Mouse (Mus musculus) left cerebral cortex, postnatal 25 days (tissue): ENCODE measurements around the gene Lifr. TPM values are rescaled to one million over a fixed set of nuclear protein-coding genes. Genes with fewer than 3 reads are reported as not detected.
A peak's percentile ranks its signal among the peaks of the same experiment; 100 is the strongest.

Experiments
- DNase-seq, 2 experiments: peaks; one replicate each; pipeline ENCODE4 v3.0.0; 2022; ENCODE audit warnings: low spot score in 2 of 2, mixed read lengths in 1 of 2
- intact Hi-C: fragments of 180-260 bp; cut with DNase I; formaldehyde crosslinking; loops from one replicate; pipeline ENCODE4 v1.15.1; 2025
- total RNA-seq, 2 experiments: library from RNA; stranded (reverse); gene quantifications; 2 replicates each; pipeline ENCODE4 v1.2.3; 2021

Lifr gene
- total RNA-seq, 2 experiments from 2014 or later = 43.4 to 48.2 TPM

DNA sequence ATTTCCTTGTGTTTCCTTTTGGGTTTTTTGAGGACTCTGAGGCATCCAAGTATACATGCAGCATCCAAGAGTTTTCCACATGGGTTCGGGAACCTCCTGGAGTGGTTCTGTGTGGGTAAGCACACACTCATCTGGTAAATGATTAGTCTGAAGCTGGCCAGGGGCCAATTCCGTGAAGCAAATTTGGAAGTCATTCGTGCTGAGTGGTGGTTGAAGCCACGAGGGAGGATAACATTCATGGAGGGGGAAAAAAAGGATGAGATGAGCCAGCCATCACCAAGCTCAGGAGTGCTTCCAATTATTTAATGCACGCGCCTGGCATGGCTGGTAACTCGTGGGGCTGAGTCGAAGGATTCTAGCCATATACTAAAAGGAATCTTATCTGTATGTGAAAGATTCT is 56.1 kb downstream of the Lifr start:
- DNase-seq = peak; percentile 45 to 65
- intact Hi-C loops = no loop called here

DNA sequence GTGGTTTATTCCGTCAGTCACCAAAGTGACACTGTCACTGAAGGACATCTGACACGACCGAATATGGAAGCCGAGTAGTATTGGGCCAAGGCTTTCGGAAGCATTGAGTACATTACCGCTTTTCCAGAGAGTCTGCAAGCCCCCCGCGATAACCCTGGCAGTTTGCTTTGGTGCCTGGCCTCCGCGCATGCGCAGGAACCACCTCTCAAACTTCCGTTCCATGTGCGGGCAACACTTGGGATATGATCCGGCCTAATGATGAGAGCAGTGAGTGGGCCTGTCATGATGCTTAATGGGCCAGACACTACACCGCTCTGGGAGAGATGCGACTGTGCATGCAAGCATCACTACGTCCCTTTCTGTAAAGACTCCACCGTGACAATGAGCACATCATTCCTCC is 59.4 kb downstream of the Lifr start:
- no peak for DNase-seq
- intact Hi-C loops = no loop called here

GRCm38 (mm10) chr15:7150591-7150990 is 60.2 kb downstream of the Lifr start:
- DNase-seq = no peak
- intact Hi-C loops = no loop called here

DNA sequence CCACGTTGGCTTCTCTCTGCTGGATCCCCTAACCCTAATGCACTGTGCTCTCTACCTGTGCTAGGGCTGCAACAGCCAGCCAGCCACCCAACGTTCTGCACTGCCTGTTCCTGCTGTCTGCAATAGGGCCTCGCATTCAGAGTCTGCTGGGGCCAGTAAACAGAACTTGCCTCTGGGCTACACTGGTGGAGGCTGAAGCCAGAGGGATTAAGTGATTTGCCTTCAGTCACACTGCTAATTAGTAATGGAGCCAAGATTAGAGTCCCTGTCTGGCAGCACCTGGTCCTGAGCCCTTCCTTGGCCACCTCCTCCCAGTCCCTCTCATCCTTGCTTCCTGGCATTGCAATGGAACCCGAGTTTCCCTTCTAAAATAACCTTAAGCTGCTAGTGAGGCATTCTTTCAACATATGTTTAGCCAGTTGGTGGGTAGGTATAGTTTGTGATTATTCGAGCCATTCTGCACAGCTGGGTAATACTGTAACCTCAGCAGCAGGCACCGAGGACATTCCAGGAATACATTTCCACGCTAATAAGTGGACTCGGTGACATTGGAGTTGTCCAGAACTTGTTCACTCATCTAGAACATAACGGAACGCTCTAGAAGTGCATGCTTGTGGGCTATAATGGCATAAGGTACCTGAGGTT is 61.8 kb downstream of the Lifr start:
- intact Hi-C loops = no loop called here
- DNase-seq = no peak

DNA sequence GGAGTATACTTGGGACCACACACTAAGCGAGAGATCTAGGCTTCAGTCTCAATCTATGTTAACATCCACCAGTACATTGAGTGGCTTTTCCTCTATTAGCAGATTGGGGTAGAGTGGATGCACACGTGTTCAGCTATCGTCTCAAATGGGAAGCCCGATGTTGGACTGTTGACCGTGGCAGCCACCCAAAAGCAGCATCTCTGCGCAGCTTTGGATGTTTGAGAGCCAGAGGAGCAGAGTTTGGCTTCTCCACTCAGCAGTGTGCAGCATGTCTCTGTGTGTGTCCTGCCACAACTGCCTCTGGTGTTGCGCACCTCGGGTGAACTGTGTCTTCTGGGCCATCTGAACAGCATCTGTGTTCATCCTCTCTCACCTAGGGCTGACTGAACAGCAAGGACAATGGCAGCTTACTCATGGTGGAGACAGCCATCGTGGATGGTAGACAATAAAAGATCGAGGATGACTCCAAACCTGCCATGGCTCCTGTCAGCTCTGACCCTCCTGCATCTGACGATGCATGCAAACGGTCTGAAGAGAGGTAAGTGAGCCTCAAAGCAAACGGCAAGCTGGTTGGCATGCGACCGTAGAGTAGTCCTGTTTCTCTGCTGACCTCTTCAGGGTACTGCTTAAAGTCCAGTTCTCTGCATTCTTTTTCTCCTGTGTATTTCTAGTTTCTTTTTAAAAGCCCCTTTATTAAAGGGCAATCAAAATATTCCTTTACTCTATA is 63.8 kb downstream of the Lifr start:
- intact Hi-C loops = no loop called here
- no peak for DNase-seq

- DNase-seq = no peak
- intact Hi-C loops = no loop called here
These were observed 64.3 kb downstream of the Lifr start for GRCm38 (mm10) chr15:7154737-7155090.

DNA sequence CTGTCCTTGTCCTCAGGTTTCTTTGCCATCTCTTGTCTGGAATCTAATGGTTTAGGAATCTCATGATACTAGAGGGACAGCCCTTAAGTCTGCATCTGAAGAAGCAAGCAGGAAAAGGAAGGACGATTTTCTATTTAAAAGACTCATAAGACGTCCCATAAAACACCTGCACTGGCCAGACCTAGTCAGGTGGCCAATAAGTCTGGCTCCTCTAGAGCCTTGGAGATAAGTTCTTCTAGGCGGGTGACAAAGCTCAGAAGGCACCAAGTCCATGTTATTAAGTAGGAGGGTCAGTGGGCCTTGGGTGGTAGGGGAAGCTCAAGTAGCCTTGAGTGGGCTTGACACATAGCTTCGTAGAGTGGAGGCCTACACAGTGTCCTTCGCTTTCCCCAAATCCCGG is 67.2 kb downstream of the Lifr start:
- intact Hi-C loops = no loop called here

DNA sequence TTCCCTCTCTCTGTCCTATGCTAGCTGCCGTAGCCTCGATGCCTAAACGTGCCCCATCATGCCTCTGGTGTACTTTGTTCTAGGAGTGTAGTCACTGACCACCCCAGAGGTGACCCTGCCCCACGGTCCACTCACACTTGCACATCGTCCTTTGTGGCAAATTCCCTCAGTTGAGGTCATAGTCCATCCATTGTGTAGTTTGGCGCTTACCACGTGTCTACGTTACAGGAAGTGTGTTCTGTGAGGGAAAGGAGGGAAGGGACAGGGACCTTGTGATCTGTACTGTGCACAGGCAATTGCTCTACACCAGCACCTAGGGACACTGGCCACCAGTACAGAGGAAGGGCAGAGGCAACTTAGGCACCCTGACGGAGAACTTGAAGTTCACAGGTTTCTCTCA is 69.5 kb downstream of the Lifr start:
- no peak for DNase-seq
- intact Hi-C loops = no loop called here

More for the DNA sequence above, 67.2 kb downstream of the Lifr start:
- no peak for DNase-seq

DNA sequence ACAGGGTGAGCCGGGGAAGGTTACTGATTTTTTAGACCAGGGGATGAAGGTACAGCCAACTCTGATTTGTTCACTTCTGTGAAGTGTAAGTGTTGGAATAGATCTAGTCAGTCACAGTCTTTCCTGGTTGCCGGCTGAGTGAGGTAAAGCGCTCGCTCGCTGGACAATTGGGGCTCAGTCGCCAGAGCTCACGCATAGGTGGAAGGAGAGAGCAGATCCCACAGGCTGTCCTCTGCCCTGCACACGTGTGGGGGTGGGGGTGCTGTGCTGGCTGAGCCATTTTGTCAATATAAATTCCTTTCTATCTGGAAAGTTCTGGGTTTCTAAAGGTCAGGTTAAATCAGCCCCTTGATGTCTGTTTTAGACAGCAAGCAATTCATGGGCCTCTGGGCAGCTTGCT is 69.9 kb downstream of the Lifr start:
- intact Hi-C loops = no loop called here
- no peak for DNase-seq

GRCm38 (mm10) chr15:7163851-7164250 is 73.4 kb downstream of the Lifr start:
- intact Hi-C loops = no loop called here
- no peak for DNase-seq

DNA sequence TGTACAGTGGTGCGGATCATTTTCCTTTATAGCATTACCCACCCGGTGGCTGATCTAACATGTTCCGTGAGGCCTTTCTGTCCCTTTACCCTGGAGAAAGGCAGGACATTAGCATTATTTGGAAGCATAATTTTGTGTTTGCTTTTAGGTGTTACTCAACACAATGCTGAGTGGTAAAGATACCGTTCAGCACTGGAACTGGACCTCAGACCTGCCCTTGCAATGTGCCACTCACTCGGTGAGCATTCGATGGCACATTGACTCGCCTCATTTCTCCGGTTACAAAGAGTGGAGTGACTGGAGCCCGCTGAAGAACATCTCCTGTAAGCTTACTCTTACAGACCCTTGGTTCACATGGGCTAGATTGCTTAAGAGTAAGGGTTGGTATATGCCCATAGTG is 76.3 kb downstream of the Lifr start:
- intact Hi-C loops = no loop called here
- no peak for DNase-seq

DNA sequence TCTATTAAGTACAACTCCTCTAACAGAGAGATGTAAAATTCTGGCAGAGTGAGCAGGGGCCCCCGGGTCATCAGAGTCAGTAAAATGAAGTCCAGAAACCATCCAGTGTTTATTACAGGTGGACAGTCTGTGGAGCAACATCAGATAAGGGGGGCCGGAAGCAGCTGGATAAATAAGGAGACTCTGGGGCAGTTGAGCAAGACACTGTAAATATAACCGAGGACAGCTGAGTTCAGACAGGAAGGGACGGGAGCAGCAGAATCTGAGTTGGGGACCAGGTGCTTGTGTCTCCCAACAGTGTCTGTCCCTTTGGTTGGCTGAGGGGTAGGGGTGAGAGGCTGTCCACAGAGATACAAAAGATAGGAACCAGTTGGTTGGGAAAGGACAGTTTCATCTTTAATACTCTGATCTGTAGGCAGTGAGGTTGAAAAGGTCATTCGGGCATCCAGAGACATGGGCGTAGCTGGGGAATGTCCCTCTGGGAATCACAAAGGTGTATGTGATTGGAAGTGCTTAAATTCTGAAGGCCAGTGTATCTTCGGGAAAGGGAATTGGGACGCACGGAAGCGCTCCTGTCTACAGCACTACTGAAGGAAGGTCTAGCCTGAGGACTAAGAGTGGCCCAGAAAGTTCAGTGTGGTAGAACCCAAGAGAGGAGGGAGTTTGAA is 77.0 kb downstream of the Lifr start:
- DNase-seq = no peak
- intact Hi-C loops = no loop called here

GRCm38 (mm10) chr15:7167906-7168532 is 77.6 kb downstream of the Lifr start:
- intact Hi-C loops = no loop called here
- DNase-seq = no peak

GRCm38 (mm10) chr15:7172875-7173274 is 82.5 kb downstream of the Lifr start:
- no peak for DNase-seq
- intact Hi-C loops = no loop called here

- intact Hi-C loops = no loop called here
- DNase-seq = no peak
These were observed 82.9 kb downstream of the Lifr start for GRCm38 (mm10) chr15:7173346-7173745.

- intact Hi-C loops = no loop called here
- DNase-seq = no peak
These were observed 83.4 kb downstream of the Lifr start for GRCm38 (mm10) chr15:7173776-7174175.

GRCm38 (mm10) chr15:7180576-7180975 is 90.2 kb downstream of the Lifr start:
- peak in 1 of 2 experiments; percentile 25 for DNase-seq

DNA sequence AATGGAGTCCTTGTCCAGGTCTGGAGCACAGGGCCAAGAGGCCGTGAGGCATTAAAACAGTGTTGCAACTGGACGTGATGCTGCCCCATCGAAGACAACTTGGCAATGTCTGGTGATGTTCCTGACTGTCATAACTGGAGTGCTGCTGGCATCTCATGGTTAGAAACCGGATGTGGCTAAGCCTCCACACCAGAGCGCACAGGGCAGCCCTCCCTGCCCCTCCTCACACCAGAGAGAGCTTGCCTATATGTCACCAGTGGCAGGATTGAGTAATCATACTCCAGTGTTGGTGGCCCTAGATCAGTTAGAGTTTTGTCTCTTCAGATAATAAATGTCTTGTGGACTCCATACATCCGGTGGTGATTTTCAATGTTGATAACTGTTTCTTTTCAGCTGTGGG is 97.3 kb downstream of the Lifr start:
- intact Hi-C loops = no loop called here
- DNase-seq = no peak

More at GRCm38 (mm10) chr15:7180576-7180975, 90.2 kb downstream of the Lifr start:
- intact Hi-C loops = loop anchor here (5.0 kb wide), 1 partner anchor 892 kb away; no protein-coding TSS in a partner anchor

DNA sequence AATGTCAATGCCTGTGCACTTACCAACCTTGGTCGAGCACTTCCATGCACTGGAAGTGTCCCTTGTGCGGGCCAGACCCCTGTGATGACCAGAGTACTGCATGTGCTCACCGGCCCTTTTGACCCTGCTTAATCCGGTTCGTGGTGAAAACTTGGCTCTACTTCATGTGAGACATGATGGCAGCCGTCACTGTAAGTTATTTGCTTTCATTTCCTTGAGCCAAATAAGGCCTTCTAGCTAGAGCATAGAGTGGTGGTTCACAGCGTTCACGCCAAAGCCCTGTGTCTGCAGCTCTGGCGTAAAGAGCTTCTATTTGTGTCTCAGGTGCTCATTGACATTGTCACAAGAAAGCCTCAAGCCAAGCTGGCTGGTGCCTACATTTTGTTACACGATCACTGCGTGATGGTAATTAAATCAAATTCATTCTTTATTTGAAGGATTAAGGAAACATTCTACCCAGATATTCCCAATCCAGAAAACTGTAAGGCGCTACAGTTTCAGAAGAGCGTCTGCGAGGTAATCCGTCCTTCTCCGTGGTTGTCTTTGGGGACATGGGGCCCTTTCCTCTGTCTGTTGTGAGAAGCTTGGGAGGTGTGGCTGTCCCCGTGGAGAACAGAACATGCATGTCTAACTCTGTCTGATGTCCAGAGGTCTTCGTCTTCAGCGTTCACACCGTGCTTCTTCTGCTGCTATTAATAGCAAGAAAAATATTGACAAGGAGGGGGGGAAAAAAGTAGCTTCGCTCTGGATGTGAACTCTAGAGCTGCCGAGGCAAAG is 99.5 kb downstream of the Lifr start:
- intact Hi-C loops = no loop called here
- DNase-seq = no peak

- DNase-seq = no peak
- intact Hi-C loops = no loop called here
These were observed 100.7 kb downstream of the Lifr start for GRCm38 (mm10) chr15:7191074-7191473.
